Mouse (Mus musculus) E14TG2a.4 (cell line): ENCODE data around the gene Slc35a3.

Experiments
- CTCF ChIP-seq: conservative IDR thresholded peaks from 2 replicates; pipeline ENCODE4 v1.5.1; 2014; ENCODE audit warnings: low read length
- NANOG ChIP-seq: IDR thresholded peaks from 2 replicates; pipeline ENCODE4 v1.6.1; 2014; ENCODE audit warnings: borderline replicate concordance, low read length, mixed read lengths

- no peak for TF ChIP-seq CTCF
- TF ChIP-seq NANOG: no peak
Measured at GRCm38 (mm10) chr3:116711624-116712435, 801 bp downstream of the Slc35a3 start.
